Mouse (Mus musculus): Measurements from ENCODE around the gene D1Pas1. TPM values are rescaled to one million over a fixed set of nuclear protein-coding genes. Genes with fewer than 3 reads are reported as not detected.

D1Pas1 gene
- total RNA-seq (2021) = not detected
- long read RNA-seq, experiment 1 = 0 reads
- long read RNA-seq, experiment 2 = 0 reads

GRCm38 (mm10) chr1:186967201-186967812, at the start of gene D1Pas1:
TSS of gene D1Pas1 (plus strand) at chr1:186967416.
- DNase-seq (ENCODE audit: low spot score in 2 of 2) = no peak

GRCm38 (mm10) chr1:186922489-186923370, 44.5 kb upstream of the D1Pas1 start:
- DNase-seq (ENCODE audit: low spot score in 2 of 2) = no peak

- no peak for DNase-seq (ENCODE audit: low spot score in 2 of 2)
Measured at GRCm38 (mm10) chr1:186924027-186924426, 43.2 kb upstream of the D1Pas1 start.

GRCm38 (mm10) chr1:186925411-186925810, 41.8 kb upstream of the D1Pas1 start:
- DNase-seq (ENCODE audit: low spot score in 2 of 2) = peak in 1 of 2 experiments; percentile 14

GRCm38 (mm10) chr1:186926316-186926949, 40.8 kb upstream of the D1Pas1 start:
- DNase-seq (ENCODE audit: low spot score in 2 of 2) = no peak

- DNase-seq (ENCODE audit: low spot score in 2 of 2) = no peak
Measured at GRCm38 (mm10) chr1:186926950-186927316, 40.3 kb upstream of the D1Pas1 start.

GRCm38 (mm10) chr1:186927494-186927893, 39.7 kb upstream of the D1Pas1 start:
- no peak for DNase-seq (ENCODE audit: low spot score in 2 of 2)

GRCm38 (mm10) chr1:186930160-186930887, 36.9 kb upstream of the D1Pas1 start:
- no peak for DNase-seq (ENCODE audit: low spot score in 2 of 2)

- no peak for DNase-seq (ENCODE audit: low spot score in 2 of 2)
Measured at GRCm38 (mm10) chr1:186930888-186931233, 36.4 kb upstream of the D1Pas1 start.

GRCm38 (mm10) chr1:186934205-186934604, 33.0 kb upstream of the D1Pas1 start:
- no peak for DNase-seq (ENCODE audit: low spot score in 2 of 2)

- no peak for DNase-seq (ENCODE audit: low spot score in 2 of 2)
Measured at GRCm38 (mm10) chr1:186952381-186952780, 14.8 kb upstream of the D1Pas1 start.

- DNase-seq (ENCODE audit: low spot score in 2 of 2) = no peak
Measured at GRCm38 (mm10) chr1:186954591-186954990, 12.6 kb upstream of the D1Pas1 start.

GRCm38 (mm10) chr1:186959380-186959779, 7.8 kb upstream of the D1Pas1 start:
- peak in 1 of 2 experiments; percentile 2 for DNase-seq (ENCODE audit: low spot score in 2 of 2)

- no peak for DNase-seq (ENCODE audit: low spot score in 2 of 2)
Measured at GRCm38 (mm10) chr1:186964143-186964875, 2.9 kb upstream of the D1Pas1 start.

- DNase-seq (ENCODE audit: low spot score in 2 of 2) = no peak
Measured at GRCm38 (mm10) chr1:186967926-186968325, 710 bp downstream of the D1Pas1 start.

- DNase-seq (ENCODE audit: low spot score in 2 of 2) = no peak
Measured at GRCm38 (mm10) chr1:186976937-186977540, 9.8 kb downstream of the D1Pas1 start.

- DNase-seq (ENCODE audit: low spot score in 2 of 2) = no peak
Measured at GRCm38 (mm10) chr1:186977801-186978200, 10.6 kb downstream of the D1Pas1 start.

GRCm38 (mm10) chr1:186979465-186979864, 12.2 kb downstream of the D1Pas1 start:
- no peak for DNase-seq (ENCODE audit: low spot score in 2 of 2)

GRCm38 (mm10) chr1:186980503-186980902, 13.3 kb downstream of the D1Pas1 start:
- no peak for DNase-seq (ENCODE audit: low spot score in 2 of 2)

- DNase-seq (ENCODE audit: low spot score in 2 of 2) = no peak
Measured at GRCm38 (mm10) chr1:186985131-186985530, 17.9 kb downstream of the D1Pas1 start.

Data from layer of hippocampus, postnatal 14 days (tissue).